Mouse (Mus musculus) bone marrow macrophage, adult 2 months (primary cell): Measurements from ENCODE around the gene Qk.

Source experiments
- CTCF ChIP-seq: IDR thresholded peaks from 2 replicates; pipeline ENCODE4 v1.5.1; 2012; ENCODE audit warnings: low read depth, mild to moderate bottlenecking, low read length, moderate library complexity
- POLR2A ChIP-seq: IDR thresholded peaks from 2 replicates; pipeline ENCODE4 v1.6.1; 2012; ENCODE audit warnings: mild to moderate bottlenecking, low read depth, low read length, borderline replicate concordance

GRCm38 (mm10) chr17:10269518-10269917, 50.1 kb downstream of the Qk start:
- TF ChIP-seq CTCF (no peak), POLR2A (no peak)
